Mouse (Mus musculus) adrenal gland, postnatal 36 days (tissue): ENCODE results near the gene Gjb1. TPM values are rescaled to one million over a fixed set of nuclear protein-coding genes. Genes with fewer than 3 reads are reported as not detected.
A peak's percentile ranks its signal among the peaks of the same experiment; 100 is the strongest.
"Not testable (repeated sequence)": the region's sequence is repeated elsewhere in the genome, so short reads cannot be mapped to it uniquely, and the experiment has no call there.

Experiments used
- DNase-seq, 2 experiments: peaks; one replicate each; pipeline ENCODE4 v3.0.0; 2021; ENCODE audit warnings: mixed read lengths in 1 of 2
- long read RNA-seq, 2 experiments: library from polyadenylated mRNA; stranded (forward); transcript quantifications; one replicate each; pipeline ENCODE4 v2.0.0; 2021; ENCODE audit warnings: borderline sequencing depth in 2 of 2
- total RNA-seq, 2 experiments: library from RNA; stranded (reverse); gene quantifications; 2 replicates each; pipeline ENCODE4 v1.2.3; 2021

Gene Gjb1
- under 1 TPM in 1 of 2 experiments, not detected in 1; 0.20 TPM for total RNA-seq
- long read RNA-seq, experiment 1 = 0 reads
- long read RNA-seq, experiment 2, partial matches to known transcripts = 0 of 2 reads
- long read RNA-seq, experiment 2, other reads (novel, unspliced or antisense) = 0 of 2 reads

GRCm38 (mm10) chrX:101376190-101376968 lies at the start of gene Gjb1:
Gene Gjb1, plus strand, starts transcription at chrX:101376378.
- no peak for DNase-seq

GRCm38 (mm10) chrX:101329372-101330028 lies 46.7 kb upstream of the Gjb1 start:
- peak; percentile 49 to 50 for DNase-seq

GRCm38 (mm10) chrX:101332031-101332374 lies 44.2 kb upstream of the Gjb1 start:
- DNase-seq = no peak

- DNase-seq = peak; percentile 81 to 85
Observed at GRCm38 (mm10) chrX:101332375-101333211, 43.6 kb upstream of the Gjb1 start.

- no peak for DNase-seq
Observed at GRCm38 (mm10) chrX:101334606-101335005, 41.6 kb upstream of the Gjb1 start.

GRCm38 (mm10) chrX:101338666-101339065 lies 37.5 kb upstream of the Gjb1 start:
- DNase-seq = no peak

GRCm38 (mm10) chrX:101342837-101343236 lies 33.3 kb upstream of the Gjb1 start:
- DNase-seq = not testable (repeated sequence)

- no peak for DNase-seq
Observed at GRCm38 (mm10) chrX:101345456-101345855, 30.7 kb upstream of the Gjb1 start.

- DNase-seq = no peak
Observed at GRCm38 (mm10) chrX:101346475-101346874, 29.7 kb upstream of the Gjb1 start.

GRCm38 (mm10) chrX:101351188-101351587 lies 25.0 kb upstream of the Gjb1 start:
- no peak for DNase-seq

- not testable (repeated sequence) for DNase-seq
Observed at GRCm38 (mm10) chrX:101358902-101359301, 17.3 kb upstream of the Gjb1 start.

- DNase-seq = peak; percentile 22 to 29
Observed at GRCm38 (mm10) chrX:101369001-101369400, 7.2 kb upstream of the Gjb1 start.

GRCm38 (mm10) chrX:101370573-101370972 lies 5.6 kb upstream of the Gjb1 start:
- DNase-seq = no peak

- DNase-seq = no peak
Observed at GRCm38 (mm10) chrX:101372946-101373345, 3.2 kb upstream of the Gjb1 start.

- DNase-seq = no peak
Observed at GRCm38 (mm10) chrX:101377076-101377475, 898 bp downstream of the Gjb1 start.

GRCm38 (mm10) chrX:101379744-101380143 lies 3.6 kb downstream of the Gjb1 start:
- no peak for DNase-seq

- no peak for DNase-seq
Observed at GRCm38 (mm10) chrX:101383455-101383854, 7.3 kb downstream of the Gjb1 start.

- DNase-seq = no peak
Observed at GRCm38 (mm10) chrX:101384439-101385137, 8.4 kb downstream of the Gjb1 start.

- DNase-seq = no peak
Observed at GRCm38 (mm10) chrX:101386222-101386621, 10.0 kb downstream of the Gjb1 start.

GRCm38 (mm10) chrX:101388866-101389537 lies 12.8 kb downstream of the Gjb1 start:
- DNase-seq = no peak

- no peak for DNase-seq
Observed at GRCm38 (mm10) chrX:101394341-101394740, 18.2 kb downstream of the Gjb1 start.
